Mouse (Mus musculus) forebrain, embryonic 15.5 days (tissue): ENCODE data around the gene Zdhhc19. TPM values are rescaled to one million over a fixed set of nuclear protein-coding genes. Genes with fewer than 3 reads are reported as not detected.
A peak's percentile ranks its signal among the peaks of the same experiment; 100 is the strongest.

Experiments
- ATAC-seq: fragments of 200-750 bp; cut with Nextera tagmentation; replicated peaks from 2 replicates; pipeline ENCODE4 v1.8.0; 2017; ENCODE audit warnings: mild to moderate bottlenecking, moderate TSS enrichment, moderate library complexity
- H3K27ac ChIP-seq: fragments of 300-500 bp; sonication (generic); replicated peaks from 2 replicates; pipeline ENCODE4 v1.5.1; 2015; ENCODE audit warnings: mild to moderate bottlenecking, inconsistent platforms
- H3K27me3 ChIP-seq: fragments of 300-500 bp; sonication (generic); 2 replicates; pipeline ENCODE4 v1.6.1; 2015; ENCODE audit warnings: inconsistent platforms
- H3K36me3 ChIP-seq: fragments of 300-500 bp; sonication (generic); 2 replicates; pipeline ENCODE4 v1.6.1; 2015; ENCODE audit warnings: mild to moderate bottlenecking, inconsistent platforms
- H3K4me1 ChIP-seq: fragments of 300-500 bp; sonication (generic); 2 replicates; pipeline ENCODE4 v1.6.1; 2015; ENCODE audit warnings: inconsistent platforms
- H3K4me2 ChIP-seq: fragments of 300-500 bp; sonication (generic); replicated peaks from 2 replicates; pipeline ENCODE4 v1.6.1; 2015; ENCODE audit warnings: mild to moderate bottlenecking, inconsistent platforms
- H3K4me3 ChIP-seq: fragments of 300-500 bp; sonication (generic); 2 replicates; pipeline ENCODE4 v1.5.1; 2015; ENCODE audit warnings: mild to moderate bottlenecking, inconsistent platforms
- H3K9ac ChIP-seq: fragments of 300-500 bp; sonication (generic); replicated peaks from 2 replicates; pipeline ENCODE4 v1.6.1; 2015; ENCODE audit warnings: mild to moderate bottlenecking, inconsistent platforms
- H3K9me3 ChIP-seq: fragments of 300-500 bp; sonication (generic); 2 replicates; pipeline ENCODE4 v1.6.1; 2016; ENCODE audit warnings: inconsistent platforms
- WGBS: fragments of 180-500 bp; shearing (Covaris S2); methylation state at CpG from one replicate; pipeline ENCODE4 v1.1.7; 2015; ENCODE audit warnings: mixed read lengths; 5-methylcytosine and 5-hydroxymethylcytosine counted together
- polyA plus RNA-seq: library from polyadenylated mRNA; unstranded; fragments of >200 nt; fragmentation: Nextera tagmentation; extraction: Ambion mirVana; gene quantifications from 2 replicates; pipeline ENCODE4 v1.2.1, GENCODE M21; 2015

The Zdhhc19 gene
- polyA plus RNA-seq, 1 experiment from 2014 or later = not detected

DNA sequence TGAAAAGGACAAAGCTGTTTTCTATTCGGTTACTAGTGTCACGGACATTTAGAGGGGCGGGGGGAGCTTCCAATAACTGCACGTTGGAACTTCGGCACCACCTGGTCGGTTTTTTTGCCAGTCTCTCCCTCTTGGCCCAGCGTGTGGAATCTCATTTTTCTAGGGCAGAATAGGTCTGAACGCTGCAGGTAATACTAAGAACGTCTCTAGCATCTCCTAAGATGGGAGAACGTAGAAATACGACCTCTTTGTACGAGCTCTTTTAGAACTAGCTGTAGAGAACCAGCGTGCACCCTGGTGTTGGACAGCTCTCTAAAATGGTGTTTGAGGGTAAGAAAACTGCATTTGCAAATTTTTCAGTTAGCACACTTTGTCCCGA is 113.3 kb downstream of the Zdhhc19 start:
- Histone ChIP-seq H3K27ac (peak overlapping the region; percentile 96), H3K36me3 (peaks cover 3% of the 10 kb centered on the region; the same call in 1 of the 2 replicates), H3K4me2 (peak overlapping the region; percentile 66), H3K4me3 (peak overlapping the region; percentile 89), H3K9ac (peak overlapping the region; percentile 82), H3K27me3 (no peaks in the 10 kb centered on the region), H3K4me1 (peaks cover 21% of the 10 kb centered on the region), H3K9me3 (no peaks in the 10 kb centered on the region)
- no peak for ATAC-seq
- WGBS = 0% methylated on average over 14 of the region's 14 CpGs

DNA sequence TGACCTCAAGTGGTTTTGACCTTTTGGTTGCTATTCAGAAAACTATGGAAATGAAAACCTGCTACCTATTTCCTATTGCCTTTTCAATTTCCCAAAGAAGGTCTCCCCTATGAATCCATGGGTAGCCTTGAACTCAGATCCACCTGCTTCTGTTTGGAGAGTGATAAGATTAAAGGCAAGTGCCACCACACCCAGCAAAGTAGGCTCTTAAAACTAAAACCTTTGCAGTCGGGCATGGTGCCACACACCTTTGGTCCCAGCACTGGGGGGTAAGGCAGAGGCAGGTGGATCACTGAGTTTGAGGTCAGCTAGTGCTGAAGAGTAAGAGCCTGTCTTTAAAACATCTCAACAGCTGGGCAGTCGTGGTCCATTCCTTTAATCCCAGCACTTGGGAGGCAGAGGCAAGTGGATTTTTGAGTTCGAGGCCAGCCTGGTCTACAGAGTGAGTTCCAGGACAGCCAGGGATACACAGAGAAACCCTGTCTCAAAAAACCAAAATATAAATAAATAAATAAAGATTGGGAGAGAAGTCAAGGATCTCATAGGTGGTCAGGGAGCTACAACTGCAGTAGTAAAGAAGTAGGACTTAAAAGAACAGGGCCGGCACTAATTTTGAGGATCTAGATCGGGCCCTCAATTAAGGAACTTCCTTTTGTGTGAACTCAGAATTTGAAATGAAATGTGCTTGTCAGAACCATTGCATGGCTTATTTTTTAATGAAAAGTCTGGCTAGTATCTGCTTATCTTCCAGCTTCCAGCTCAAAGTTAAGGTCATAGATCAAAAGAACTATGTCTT is 114.6 kb downstream of the Zdhhc19 start:
- Histone ChIP-seq H3K36me3 (peaks cover 13% of the 10 kb centered on the region), H3K4me3 (peak overlapping the region; percentile 89), H3K9ac (no peak overlapping the region), H3K27ac (no peak overlapping the region), H3K9me3 (no peaks in the 10 kb centered on the region), H3K4me2 (peak overlapping the region; percentile 66), H3K4me1 (peaks cover 21% of the 10 kb centered on the region), H3K27me3 (no peaks in the 10 kb centered on the region)
- WGBS = 73% methylated on average over 5 of the region's 5 CpGs
- ATAC-seq = no peak

Other genes with a start within 250 kb of the Zdhhc19 start
- 20.2 and 22.8 TPM in 2 replicates for gene Fbxo45, start 249.1 kb upstream of the Zdhhc19 start, polyA plus RNA-seq
- gene Wdr53, start 249.0 kb upstream of the Zdhhc19 start, polyA plus RNA-seq = 16.6 and 17.4 TPM in 2 replicates
- gene Smco1, start 224.8 kb upstream of the Zdhhc19 start, polyA plus RNA-seq = not detected in 2 replicates
- gene Rnf168, start 218.8 kb upstream of the Zdhhc19 start, polyA plus RNA-seq = 35.9 and 36.0 TPM in 2 replicates
- 26.2 and 26.7 TPM in 2 replicates for gene Ubxn7, start 164.0 kb upstream of the Zdhhc19 start, polyA plus RNA-seq
- not detected in 2 replicates for gene Tm4sf19, start 95.8 kb upstream of the Zdhhc19 start, polyA plus RNA-seq
- 33.8 and 34.2 TPM in 2 replicates for gene Tctex1d2, start 76.6 kb upstream of the Zdhhc19 start, polyA plus RNA-seq
- gene Pcyt1a, start 65.3 kb upstream of the Zdhhc19 start, polyA plus RNA-seq = 47.4 and 47.6 TPM in 2 replicates
- gene Slc51a, start 8.4 kb upstream of the Zdhhc19 start, polyA plus RNA-seq = 0.11 and 0.29 TPM in 2 replicates
- gene Tfrc, start 112.7 kb downstream of the Zdhhc19 start, polyA plus RNA-seq = 28.3 and 33.1 TPM in 2 replicates
- 16.0 and 20.4 TPM in 2 replicates for gene Tnk2, start 147.6 kb downstream of the Zdhhc19 start, polyA plus RNA-seq
- gene Muc4, start 239.6 kb downstream of the Zdhhc19 start, polyA plus RNA-seq = not detected in 2 replicates